Mouse (Mus musculus) granulocyte monocyte progenitor cell, adult 5-6 weeks (primary cell): Measurements from ENCODE around the gene Zfp180. TPM values are rescaled to one million over a fixed set of nuclear protein-coding genes. Genes with fewer than 3 reads are reported as not detected.

ENCODE experiments used
- total RNA-seq, 2 experiments: library from RNA; stranded (forward) in 1 of 2; stranded (reverse) in 1 of 2; fragments of 200-712, 200-1000 nt in 1 of 2; fragments of >200 nt in 1 of 2; fragmentation: Nextera tagmentation in 1 of 2; gene quantifications; 2 replicates each; pipeline ENCODE4 v1.2.3; 2014 to 2017

The Zfp180 gene
- total RNA-seq, 2 experiments from 2014 or later = 16.5 to 25.8 TPM

Other genes with a start within 250 kb of the Zfp180 start
- gene Vmn1r176, start 244.6 kb upstream of the Zfp180 start, total RNA-seq (2014; fragmentation: Nextera tagmentation) = not detected in 2 replicates
- not detected in 2 replicates for gene Vmn1r176, start 244.6 kb upstream of the Zfp180 start, total RNA-seq (2017)
- not detected in 2 replicates for gene Vmn1r177, start 215.5 kb upstream of the Zfp180 start, total RNA-seq (2014; fragmentation: Nextera tagmentation)
- not detected in 2 replicates for gene Vmn1r177, start 215.5 kb upstream of the Zfp180 start, total RNA-seq (2017)
- gene Vmn1r178, start 189.9 kb upstream of the Zfp180 start, total RNA-seq (2014; fragmentation: Nextera tagmentation) = not detected in 2 replicates
- gene Vmn1r178, start 189.9 kb upstream of the Zfp180 start, total RNA-seq (2017) = not detected in 2 replicates
- not detected in 2 replicates for gene Vmn1r179, start 154.9 kb upstream of the Zfp180 start, total RNA-seq (2014; fragmentation: Nextera tagmentation)
- not detected in 2 replicates for gene Vmn1r179, start 154.9 kb upstream of the Zfp180 start, total RNA-seq (2017)
- gene Vmn1r180, start 131.3 kb upstream of the Zfp180 start, total RNA-seq (2014; fragmentation: Nextera tagmentation) = not detected in 2 replicates
- not detected in 2 replicates for gene Vmn1r180, start 131.3 kb upstream of the Zfp180 start, total RNA-seq (2017)
- not detected in 2 replicates for gene Vmn1r181, start 107.3 kb upstream of the Zfp180 start, total RNA-seq (2014; fragmentation: Nextera tagmentation)
- not detected in 2 replicates for gene Vmn1r181, start 107.3 kb upstream of the Zfp180 start, total RNA-seq (2017)
- gene V1rd19, start 80.2 kb upstream of the Zfp180 start, total RNA-seq (2014; fragmentation: Nextera tagmentation) = not detected in 2 replicates
- not detected in 2 replicates for gene V1rd19, start 80.2 kb upstream of the Zfp180 start, total RNA-seq (2017)
- not detected in 2 replicates for gene Vmn1r183, start 28.7 kb upstream of the Zfp180 start, total RNA-seq (2014; fragmentation: Nextera tagmentation)
- not detected in 2 replicates for gene Vmn1r183, start 28.7 kb upstream of the Zfp180 start, total RNA-seq (2017)
- 1.1 and 1.9 TPM in 2 replicates for gene Zfp112, start 30.4 kb downstream of the Zfp180 start, total RNA-seq (2014; fragmentation: Nextera tagmentation)
- gene Zfp112, start 30.4 kb downstream of the Zfp180 start, total RNA-seq (2017) = 0.22 and 0.57 TPM in 2 replicates
- gene Zfp235, start 52.2 kb downstream of the Zfp180 start, total RNA-seq (2014; fragmentation: Nextera tagmentation) = 8.6 and 10.4 TPM in 2 replicates
- 8.9 and 9.6 TPM in 2 replicates for gene Zfp235, start 52.2 kb downstream of the Zfp180 start, total RNA-seq (2017)
- 0.62 and 2.0 TPM in 2 replicates for gene Zfp114, start 93.1 kb downstream of the Zfp180 start, total RNA-seq (2014; fragmentation: Nextera tagmentation)
- gene Zfp114, start 93.1 kb downstream of the Zfp180 start, total RNA-seq (2017) = 2.4 and 3.5 TPM in 2 replicates
- 18.1 and 19.8 TPM in 2 replicates for gene Zfp111, start 129.5 kb downstream of the Zfp180 start, total RNA-seq (2014; fragmentation: Nextera tagmentation)
- 18.8 and 21.2 TPM in 2 replicates for gene Zfp111, start 129.5 kb downstream of the Zfp180 start, total RNA-seq (2017)
- gene Zfp109, start 155.6 kb downstream of the Zfp180 start, total RNA-seq (2014; fragmentation: Nextera tagmentation) = 3.3 and 7.0 TPM in 2 replicates
- gene Zfp109, start 155.6 kb downstream of the Zfp180 start, total RNA-seq (2017) = 8.7 and 9.0 TPM in 2 replicates
- 1.5 and 3.1 TPM in 2 replicates for gene Zfp108, start 172.9 kb downstream of the Zfp180 start, total RNA-seq (2014; fragmentation: Nextera tagmentation)
- gene Zfp108, start 172.9 kb downstream of the Zfp180 start, total RNA-seq (2017) = 2.6 and 3.3 TPM in 2 replicates
- 1.3 and 3.9 TPM in 2 replicates for gene Zfp93, start 188.5 kb downstream of the Zfp180 start, total RNA-seq (2014; fragmentation: Nextera tagmentation)
- 1.1 and 3.0 TPM in 2 replicates for gene Zfp93, start 188.5 kb downstream of the Zfp180 start, total RNA-seq (2017)
- gene Zfp61, start 219.3 kb downstream of the Zfp180 start, total RNA-seq (2014; fragmentation: Nextera tagmentation) = 16.5 and 16.8 TPM in 2 replicates
- 16.7 and 27.7 TPM in 2 replicates for gene Zfp61, start 219.3 kb downstream of the Zfp180 start, total RNA-seq (2017)
- gene Zfp94, start 234.7 kb downstream of the Zfp180 start, total RNA-seq (2014; fragmentation: Nextera tagmentation) = 5.8 and 6.0 TPM in 2 replicates
- gene Zfp94, start 234.7 kb downstream of the Zfp180 start, total RNA-seq (2017) = 2.0 and 3.4 TPM in 2 replicates